Mouse (Mus musculus) left cerebral cortex, adult 9 months (tissue): ENCODE data around the gene Cmtm6.

Experiments used
- DNase-seq, 2 experiments: peaks; one replicate each; pipeline ENCODE4 v3.0.0; 2022; ENCODE audit warnings: low spot score in 2 of 2

Cmtm6 gene

GRCm38 (mm10) chr9:114729911-114730805 is 758 bp upstream of the Cmtm6 start:
- DNase-seq, result no peak

- DNase-seq, result no peak
These were observed 1.2 kb downstream of the Cmtm6 start for GRCm38 (mm10) chr9:114731871-114732682.

GRCm38 (mm10) chr9:114733238-114733637 is 2.3 kb downstream of the Cmtm6 start:
- no peak for DNase-seq

GRCm38 (mm10) chr9:114736442-114736841 is 5.5 kb downstream of the Cmtm6 start:
- DNase-seq, result no peak

GRCm38 (mm10) chr9:114740336-114740735 is 9.4 kb downstream of the Cmtm6 start:
- no peak for DNase-seq

GRCm38 (mm10) chr9:114742731-114743130 is 11.8 kb downstream of the Cmtm6 start:
- DNase-seq, result no peak

- DNase-seq, result no peak
These were observed 14.2 kb downstream of the Cmtm6 start for GRCm38 (mm10) chr9:114745163-114745562.

- DNase-seq, result no peak
These were observed 14.7 kb downstream of the Cmtm6 start for GRCm38 (mm10) chr9:114745654-114746053.

GRCm38 (mm10) chr9:114747012-114747411 is 16.1 kb downstream of the Cmtm6 start:
- peak; percentile 45 to 64 for DNase-seq

GRCm38 (mm10) chr9:114747466-114747865 is 16.6 kb downstream of the Cmtm6 start:
- DNase-seq, result no peak

GRCm38 (mm10) chr9:114751582-114751981 is 20.7 kb downstream of the Cmtm6 start:
- DNase-seq, result no peak

GRCm38 (mm10) chr9:114752311-114752710 is 21.4 kb downstream of the Cmtm6 start:
- no peak for DNase-seq

- DNase-seq, result peak; percentile 77 to 95
These were observed 22.1 kb downstream of the Cmtm6 start for GRCm38 (mm10) chr9:114752863-114753484.

GRCm38 (mm10) chr9:114758272-114758671 is 27.4 kb downstream of the Cmtm6 start:
- DNase-seq, result no peak

- DNase-seq, result no peak
These were observed 27.9 kb downstream of the Cmtm6 start for GRCm38 (mm10) chr9:114758801-114759200.

- DNase-seq, result no peak
These were observed 29.0 kb downstream of the Cmtm6 start for GRCm38 (mm10) chr9:114759886-114760285.

- DNase-seq, result no peak
These were observed 29.4 kb downstream of the Cmtm6 start for GRCm38 (mm10) chr9:114760353-114760752.

- DNase-seq, result no peak
These were observed 30.9 kb downstream of the Cmtm6 start for GRCm38 (mm10) chr9:114761848-114762247.

- no peak for DNase-seq
These were observed 32.4 kb downstream of the Cmtm6 start for GRCm38 (mm10) chr9:114763341-114763740.

GRCm38 (mm10) chr9:114767030-114767429 is 36.1 kb downstream of the Cmtm6 start:
- DNase-seq, result peak in 1 of 2 experiments; percentile 45

- no peak for DNase-seq
These were observed 36.6 kb downstream of the Cmtm6 start for GRCm38 (mm10) chr9:114767507-114767906.

GRCm38 (mm10) chr9:114768066-114768465 is 37.1 kb downstream of the Cmtm6 start:
- DNase-seq, result no peak
